Mouse (Mus musculus) testis, postnatal 14 days (tissue): ENCODE results near the gene Kctd20.
A peak's percentile ranks its signal among the peaks of the same experiment; 100 is the strongest.
"Not testable (repeated sequence)": the region's sequence is repeated elsewhere in the genome, so short reads cannot be mapped to it uniquely, and the experiment has no call there.

ENCODE experiments used
- DNase-seq: peaks from one replicate; pipeline ENCODE4 v3.0.0; 2021; ENCODE audit warnings: low spot score

The Kctd20 gene

GRCm38 (mm10) chr17:28986833-28987232, 35.1 kb downstream of the Kctd20 start:
- DNase-seq = peak; percentile 78

GRCm38 (mm10) chr17:28987713-28988112, 36.0 kb downstream of the Kctd20 start:
- DNase-seq = no peak

- no peak for DNase-seq
Measured at GRCm38 (mm10) chr17:28988291-28988690, 36.5 kb downstream of the Kctd20 start.

- DNase-seq = no peak
Measured at GRCm38 (mm10) chr17:28988996-28989395, 37.2 kb downstream of the Kctd20 start.

GRCm38 (mm10) chr17:28990060-28990459, 38.3 kb downstream of the Kctd20 start:
- no peak for DNase-seq

- no peak for DNase-seq
Measured at GRCm38 (mm10) chr17:28991286-28991685, 39.5 kb downstream of the Kctd20 start.

GRCm38 (mm10) chr17:28992105-28992504, 40.4 kb downstream of the Kctd20 start:
- no peak for DNase-seq

GRCm38 (mm10) chr17:28993004-28993403, 41.3 kb downstream of the Kctd20 start:
- DNase-seq = not testable (repeated sequence)

GRCm38 (mm10) chr17:28994615-28995014, 42.9 kb downstream of the Kctd20 start:
- DNase-seq = no peak

GRCm38 (mm10) chr17:29000465-29000864, 48.7 kb downstream of the Kctd20 start:
- DNase-seq = no peak

GRCm38 (mm10) chr17:29003740-29004139, 52.0 kb downstream of the Kctd20 start:
- no peak for DNase-seq

- no peak for DNase-seq
Measured at GRCm38 (mm10) chr17:29005002-29005401, 53.3 kb downstream of the Kctd20 start.

- no peak for DNase-seq
Measured at GRCm38 (mm10) chr17:29006812-29007211, 55.1 kb downstream of the Kctd20 start.

GRCm38 (mm10) chr17:29007243-29007640, 55.5 kb downstream of the Kctd20 start:
- no peak for DNase-seq

GRCm38 (mm10) chr17:29007641-29008325, 56.0 kb downstream of the Kctd20 start, which contains the start of gene Stk38:
TSS of gene Stk38 (minus strand) at chr17:29007995.
- peak; percentile 92 for DNase-seq

GRCm38 (mm10) chr17:29008326-29008650, 56.5 kb downstream of the Kctd20 start:
- DNase-seq = no peak

GRCm38 (mm10) chr17:29009181-29009580, 57.4 kb downstream of the Kctd20 start:
- no peak for DNase-seq

GRCm38 (mm10) chr17:29014235-29014634, 62.5 kb downstream of the Kctd20 start:
- DNase-seq = peak; percentile 43

- DNase-seq = no peak
Measured at GRCm38 (mm10) chr17:29015638-29016037, 63.9 kb downstream of the Kctd20 start.

GRCm38 (mm10) chr17:29016705-29017104, 65.0 kb downstream of the Kctd20 start:
- DNase-seq = no peak

GRCm38 (mm10) chr17:29018292-29018984, 66.7 kb downstream of the Kctd20 start:
- peak; percentile 51 for DNase-seq
